Mouse (Mus musculus) kidney, embryonic 16.5 days (tissue): ENCODE results near the gene Sh3bp4. TPM values are rescaled to one million over a fixed set of nuclear protein-coding genes. Genes with fewer than 3 reads are reported as not detected.

Experiments
- ATAC-seq: fragments of 200-750 bp; cut with Nextera tagmentation; 2 replicates; pipeline ENCODE4 v1.8.0; 2017; ENCODE audit warnings: moderate TSS enrichment; ENCODE audit not compliant: low FRiP score, low TSS enrichment
- H3K27ac ChIP-seq: fragments of 300-500 bp; sonication (generic); 2 replicates; pipeline ENCODE4 v1.5.1; 2014; ENCODE audit warnings: low read length
- H3K27me3 ChIP-seq: fragments of 300-500 bp; sonication (generic); 2 replicates; pipeline ENCODE4 v1.6.1; 2014; ENCODE audit warnings: low read length, control low read depth, mixed read lengths; ENCODE audit not compliant: insufficient read depth
- H3K36me3 ChIP-seq: fragments of 300-500 bp; sonication (generic); 2 replicates; pipeline ENCODE4 v1.6.1; 2014; ENCODE audit warnings: low read length, control low read depth, mixed read lengths; ENCODE audit not compliant: insufficient read depth
- H3K4me1 ChIP-seq: fragments of 300-500 bp; sonication (generic); 2 replicates; pipeline ENCODE4 v1.6.1; 2014; ENCODE audit warnings: low read length, control low read depth, mixed read lengths; ENCODE audit not compliant: insufficient read depth
- H3K4me2 ChIP-seq: fragments of 300-500 bp; sonication (generic); replicated peaks from 2 replicates; pipeline ENCODE4 v1.6.1; 2014; ENCODE audit warnings: low read depth, low read length
- H3K4me3 ChIP-seq: fragments of 300-500 bp; sonication (generic); 2 replicates; pipeline ENCODE4 v1.5.1; 2014; ENCODE audit warnings: mild to moderate bottlenecking, low read length
- H3K9ac ChIP-seq: fragments of 300-500 bp; sonication (generic); replicated peaks from 2 replicates; pipeline ENCODE4 v1.6.1; 2014; ENCODE audit warnings: low read length
- H3K9me3 ChIP-seq: fragments of 300-500 bp; sonication (generic); 2 replicates; pipeline ENCODE4 v1.6.1; 2016; ENCODE audit warnings: low read length, control low read depth
- WGBS: fragments of 180-500 bp; shearing (Covaris S2); extraction: QIAGEN DNeasy Blood & Tissue Kit; methylation state at CpG from one replicate; pipeline ENCODE4 v1.1.7; 2014; 5-methylcytosine and 5-hydroxymethylcytosine counted together
- polyA plus RNA-seq: library from polyadenylated mRNA; unstranded; fragments of >200 nt; fragmentation: Nextera tagmentation; extraction: Ambion mirVana; gene quantifications from 2 replicates; pipeline ENCODE4 v1.2.1, GENCODE M21; 2015

The Sh3bp4 gene
- polyA plus RNA-seq, 1 experiment from 2014 or later: 29.1 TPM

- Histone ChIP-seq H3K4me3 (no peak overlapping the region), H3K27me3 (no peaks in the 10 kb centered on the region), H3K36me3 (no peaks in the 10 kb centered on the region), H3K4me1 (peaks cover 54% of the 10 kb centered on the region), H3K9me3 (no peaks in the 10 kb centered on the region), H3K27ac (no peak overlapping the region), H3K9ac (no peak overlapping the region; the same call in 1 of the 2 replicates), H3K4me2 (no peak overlapping the region)
- WGBS: 62% methylated on average over 5 of the region's 5 CpGs
- ATAC-seq: no peak
Observed at GRCm38 (mm10) chr1:89117062-89117461, 46.8 kb downstream of the Sh3bp4 start.

DNA sequence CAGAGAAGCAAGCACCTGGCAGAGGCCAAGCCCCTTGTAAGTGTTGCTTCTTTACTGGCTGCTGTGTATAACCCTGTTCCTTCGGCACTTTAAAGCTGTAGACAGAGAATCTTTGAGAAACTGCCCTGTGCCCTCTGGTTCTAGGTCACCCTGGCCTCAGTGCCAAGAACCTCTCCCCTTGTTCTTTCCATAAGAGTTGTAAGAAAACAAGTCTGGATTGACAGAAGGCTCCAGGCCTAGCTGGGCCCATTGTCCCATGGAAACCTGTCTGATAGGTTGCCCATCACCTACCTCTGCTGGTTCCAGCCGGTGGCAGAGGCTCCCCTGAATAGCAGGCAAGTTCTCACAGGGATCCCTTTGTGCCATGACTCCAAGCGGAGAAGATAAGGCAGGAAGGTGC lies 47.9 kb downstream of the Sh3bp4 start:
- peaks cover 51% of the 10 kb centered on the region for H3K4me1 ChIP-seq
- no peak overlapping the region for H3K27ac ChIP-seq
- no peak for ATAC-seq
- H3K4me3 ChIP-seq: no peak overlapping the region
- H3K36me3 ChIP-seq: no peaks in the 10 kb centered on the region
- no peak overlapping the region for H3K9ac ChIP-seq
- 83% methylated on average over 3 of the region's 3 CpGs for whole genome bisulfite sequencing
- no peaks in the 10 kb centered on the region for H3K9me3 ChIP-seq
- no peak overlapping the region for H3K4me2 ChIP-seq
- no peaks in the 10 kb centered on the region for H3K27me3 ChIP-seq

DNA sequence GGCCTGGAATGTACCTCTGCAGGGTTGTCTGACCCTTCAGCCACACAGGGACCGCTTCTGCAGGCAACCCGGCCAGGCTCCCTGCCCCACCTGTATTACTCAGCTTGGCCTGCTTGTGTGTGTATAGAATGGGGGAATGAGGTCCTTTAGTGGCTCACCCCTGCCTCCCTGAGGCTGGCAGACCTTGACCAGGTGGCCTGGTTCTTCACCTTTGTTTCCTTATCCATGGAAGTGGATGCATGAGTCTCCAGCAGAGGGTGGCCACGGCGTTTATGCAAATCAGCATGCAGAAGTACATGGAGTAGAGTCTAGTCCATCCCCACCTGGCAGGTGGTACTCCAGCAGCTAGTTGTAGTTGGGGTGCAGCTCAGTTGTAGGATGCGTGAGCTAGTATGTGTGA lies 48.6 kb downstream of the Sh3bp4 start:
- ATAC-seq: no peak
- WGBS: 78% methylated on average over 5 of the region's 5 CpGs
- H3K4me1 ChIP-seq: peaks cover 49% of the 10 kb centered on the region

GRCm38 (mm10) chr1:89120290-89120689 lies 50.1 kb downstream of the Sh3bp4 start:
- WGBS: 46% methylated on average over 4 of the region's 4 CpGs
- no peaks in the 10 kb centered on the region for H3K36me3 ChIP-seq
- no peak overlapping the region for H3K27ac ChIP-seq
- H3K9ac ChIP-seq: no peak overlapping the region
- ATAC-seq: no peak
- no peaks in the 10 kb centered on the region for H3K9me3 ChIP-seq
- no peak overlapping the region for H3K4me2 ChIP-seq
- no peaks in the 10 kb centered on the region for H3K27me3 ChIP-seq
- H3K4me3 ChIP-seq: no peak overlapping the region
- peaks cover 55% of the 10 kb centered on the region for H3K4me1 ChIP-seq

More for the DNA sequence above, 48.6 kb downstream of the Sh3bp4 start:
- no peaks in the 10 kb centered on the region for H3K9me3 ChIP-seq
- no peaks in the 10 kb centered on the region for H3K27me3 ChIP-seq
- no peak overlapping the region for H3K27ac ChIP-seq
- H3K36me3 ChIP-seq: no peaks in the 10 kb centered on the region
- no peak overlapping the region for H3K4me3 ChIP-seq
- no peak overlapping the region for H3K9ac ChIP-seq
- H3K4me2 ChIP-seq: no peak overlapping the region

DNA sequence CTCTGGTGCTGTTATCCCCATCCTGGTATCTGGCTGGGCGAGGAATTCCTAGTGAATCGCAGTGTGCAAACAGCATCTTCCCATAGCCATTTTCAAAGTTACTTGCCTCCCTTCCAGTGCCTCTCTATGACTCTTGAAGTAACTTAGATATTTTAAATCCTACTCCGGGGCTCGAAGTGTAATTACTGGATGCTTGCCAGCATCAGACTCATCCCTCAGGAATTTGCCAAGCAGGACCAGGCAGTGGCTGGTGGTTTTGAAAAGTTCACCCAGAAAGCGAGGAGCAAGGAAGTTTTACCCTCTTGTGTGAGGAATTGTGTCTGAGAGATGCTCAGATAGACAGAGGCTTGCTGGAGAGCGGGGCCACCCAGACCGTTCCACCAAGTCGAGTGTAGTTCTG lies 51.3 kb downstream of the Sh3bp4 start:
- ATAC-seq: no peak
- Histone ChIP-seq H3K9ac (no peak overlapping the region), H3K4me2 (no peak overlapping the region), H3K4me1 (peaks cover 56% of the 10 kb centered on the region), H3K9me3 (no peaks in the 10 kb centered on the region), H3K27ac (no peak overlapping the region), H3K27me3 (no peaks in the 10 kb centered on the region), H3K4me3 (no peak overlapping the region), H3K36me3 (no peaks in the 10 kb centered on the region)
- 62% methylated on average over 8 of the region's 8 CpGs for WGBS

GRCm38 (mm10) chr1:89122376-89122775 lies 52.2 kb downstream of the Sh3bp4 start:
- Histone ChIP-seq H3K36me3 (no peaks in the 10 kb centered on the region), H3K4me2 (no peak overlapping the region), H3K9me3 (peaks cover 4% of the 10 kb centered on the region; the same call in 1 of the 2 replicates), H3K27ac (no peak overlapping the region), H3K4me3 (no peak overlapping the region), H3K4me1 (peaks cover 47% of the 10 kb centered on the region), H3K27me3 (no peaks in the 10 kb centered on the region), H3K9ac (no peak overlapping the region)
- 70% methylated on average over 5 of the region's 5 CpGs for WGBS
- ATAC-seq: no peak

- WGBS: 69% methylated on average over 7 of the region's 7 CpGs
- H3K9ac ChIP-seq: no peak overlapping the region
- no peaks in the 10 kb centered on the region for H3K27me3 ChIP-seq
- peaks cover 41% of the 10 kb centered on the region for H3K4me1 ChIP-seq
- H3K27ac ChIP-seq: no peak overlapping the region
- no peak for ATAC-seq
- no peaks in the 10 kb centered on the region for H3K36me3 ChIP-seq
- peaks cover 4% of the 10 kb centered on the region; the same call in 1 of the 2 replicates for H3K9me3 ChIP-seq
- H3K4me2 ChIP-seq: no peak overlapping the region
- no peak overlapping the region for H3K4me3 ChIP-seq
Observed at GRCm38 (mm10) chr1:89124076-89124475, 53.9 kb downstream of the Sh3bp4 start.

DNA sequence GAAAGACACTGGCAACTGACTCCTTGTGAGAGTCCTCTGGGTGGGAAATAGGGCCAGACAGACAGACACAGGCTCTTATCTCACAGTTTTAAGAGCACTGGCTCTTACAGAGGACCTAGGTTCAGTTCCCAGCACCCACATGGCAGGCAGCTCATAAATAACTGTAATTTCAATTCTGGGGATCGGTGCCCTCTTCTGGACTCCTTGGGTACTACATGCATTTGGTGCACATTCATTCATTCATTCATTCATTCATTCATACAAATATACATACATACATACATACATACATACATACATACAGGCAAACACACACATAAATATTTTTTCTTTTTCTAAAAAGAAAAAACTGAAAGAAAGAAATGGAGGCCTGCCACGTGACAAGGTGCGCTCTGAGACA lies 56.9 kb downstream of the Sh3bp4 start:
- peaks cover 4% of the 10 kb centered on the region; the same call in 1 of the 2 replicates for H3K9me3 ChIP-seq
- H3K27ac ChIP-seq: no peak overlapping the region
- ATAC-seq: no peak
- no peak overlapping the region for H3K4me3 ChIP-seq
- WGBS: 98% methylated on average over 3 of the region's 3 CpGs
- H3K36me3 ChIP-seq: no peaks in the 10 kb centered on the region
- H3K4me1 ChIP-seq: peaks cover 23% of the 10 kb centered on the region
- H3K9ac ChIP-seq: no peak overlapping the region
- no peak overlapping the region for H3K4me2 ChIP-seq
- H3K27me3 ChIP-seq: no peaks in the 10 kb centered on the region

DNA sequence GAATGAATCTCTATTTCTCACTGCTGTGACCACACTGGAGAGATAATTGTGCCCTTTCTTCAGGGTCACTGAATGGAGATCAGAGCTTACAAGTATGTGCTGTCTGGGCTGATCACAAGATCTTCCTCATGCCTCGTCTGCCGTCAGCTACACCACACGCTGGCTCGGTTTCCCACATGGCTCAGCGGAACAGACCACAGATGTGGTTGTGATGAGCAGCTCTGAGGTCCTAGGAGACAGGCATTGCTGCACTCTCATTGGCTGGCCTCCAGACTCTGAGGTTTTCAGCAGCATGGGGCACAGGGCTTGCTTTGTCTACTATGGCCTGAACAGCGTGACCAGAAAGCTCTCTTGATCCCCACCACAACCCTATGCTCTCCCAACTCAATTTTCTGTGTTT lies 60.2 kb downstream of the Sh3bp4 start:
- Histone ChIP-seq H3K4me2 (no peak overlapping the region), H3K27ac (no peak overlapping the region), H3K9me3 (peaks cover 4% of the 10 kb centered on the region; the same call in 1 of the 2 replicates), H3K27me3 (no peaks in the 10 kb centered on the region), H3K36me3 (no peaks in the 10 kb centered on the region), H3K4me1 (peaks cover 20% of the 10 kb centered on the region), H3K9ac (no peak overlapping the region), H3K4me3 (no peak overlapping the region)
- no peak for ATAC-seq
- 93% methylated on average over 6 of the region's 6 CpGs for WGBS

DNA sequence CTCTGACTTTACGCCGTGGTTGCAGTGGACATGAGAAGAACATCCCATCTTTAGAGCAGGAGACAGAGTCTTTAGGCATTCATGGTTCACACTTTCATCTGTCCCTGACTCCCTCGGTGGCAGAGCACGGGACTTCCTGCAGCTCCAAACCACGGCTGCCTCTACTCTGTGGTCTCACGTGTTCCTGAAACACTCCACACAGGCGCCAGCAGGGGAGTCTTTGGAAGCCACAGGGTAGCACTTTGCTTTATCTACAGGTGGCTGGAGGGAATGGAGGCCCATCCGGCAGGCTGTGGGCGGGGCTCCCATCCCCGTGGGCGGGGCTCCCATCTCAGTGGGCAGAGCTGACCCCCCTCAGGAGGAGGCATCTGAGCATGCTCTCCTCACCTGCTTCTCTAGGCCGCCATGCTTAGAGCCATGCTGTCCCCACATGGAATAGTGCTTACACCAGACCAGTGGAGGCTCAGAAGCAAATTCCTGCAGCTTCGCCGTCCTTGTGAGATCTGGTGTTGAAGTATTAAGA lies 60.9 kb downstream of the Sh3bp4 start:
- WGBS: 74% methylated on average over 14 of the region's 14 CpGs

More for the DNA sequence above, 60.9 kb downstream of the Sh3bp4 start:
- Histone ChIP-seq H3K4me1 (peaks cover 22% of the 10 kb centered on the region), H3K9ac (no peak overlapping the region), H3K4me3 (no peak overlapping the region), H3K36me3 (no peaks in the 10 kb centered on the region), H3K9me3 (peaks cover 4% of the 10 kb centered on the region; the same call in 1 of the 2 replicates), H3K4me2 (no peak overlapping the region), H3K27ac (no peak overlapping the region), H3K27me3 (no peaks in the 10 kb centered on the region)
- no peak for ATAC-seq
